Mouse (Mus musculus): ENCODE measurements around the gene Acox1. TPM values are rescaled to one million over a fixed set of nuclear protein-coding genes. Genes with fewer than 3 reads are reported as not detected.

Gene Acox1
- total RNA-seq, 2 experiments from 2014 or later: 112 to 116 TPM

GRCm38 (mm10) chr11:116170003-116170800 lies 28.6 kb downstream of the Acox1 start:
- no peak for DNase-seq (ENCODE audit: low spot score in 2 of 2)

- no peak for DNase-seq (ENCODE audit: low spot score in 2 of 2)
Measured at GRCm38 (mm10) chr11:116169214-116169613, 29.6 kb downstream of the Acox1 start.

- peak; percentile 92 to 93 for DNase-seq (ENCODE audit: low spot score in 2 of 2)
Measured at GRCm38 (mm10) chr11:116167884-116168439, 30.9 kb downstream of the Acox1 start, which contains the start of gene Fbf1. Fbf1 (minus strand) TSS chr11:116168166.

GRCm38 (mm10) chr11:116167232-116167631 lies 31.6 kb downstream of the Acox1 start:
- DNase-seq (ENCODE audit: low spot score in 2 of 2): no peak

GRCm38 (mm10) chr11:116163002-116163401 lies 35.8 kb downstream of the Acox1 start:
- DNase-seq (ENCODE audit: low spot score in 2 of 2): no peak

- peak in 1 of 2 experiments; percentile 35 for DNase-seq (ENCODE audit: low spot score in 2 of 2)
Measured at GRCm38 (mm10) chr11:116162146-116162545, 36.7 kb downstream of the Acox1 start.

- DNase-seq (ENCODE audit: low spot score in 2 of 2): no peak
Measured at GRCm38 (mm10) chr11:116161312-116161711, 37.5 kb downstream of the Acox1 start.

GRCm38 (mm10) chr11:116150960-116151359 lies 47.9 kb downstream of the Acox1 start:
- DNase-seq (ENCODE audit: low spot score in 2 of 2): no peak

- DNase-seq (ENCODE audit: low spot score in 2 of 2): no peak
Measured at GRCm38 (mm10) chr11:116149341-116149740, 49.5 kb downstream of the Acox1 start.

GRCm38 (mm10) chr11:116148761-116149221 lies 50.1 kb downstream of the Acox1 start:
- DNase-seq (ENCODE audit: low spot score in 2 of 2): peak in 1 of 2 experiments; percentile 49

GRCm38 (mm10) chr11:116146294-116146985 lies 52.4 kb downstream of the Acox1 start:
- DNase-seq (ENCODE audit: low spot score in 2 of 2): peak; percentile 56 to 69

GRCm38 (mm10) chr11:116145481-116146293 lies 53.2 kb downstream of the Acox1 start:
- peak in 1 of 2 experiments; percentile 39 for DNase-seq (ENCODE audit: low spot score in 2 of 2)

- no peak for DNase-seq (ENCODE audit: low spot score in 2 of 2)
Measured at GRCm38 (mm10) chr11:116143468-116143867, 55.4 kb downstream of the Acox1 start.

- no peak for DNase-seq (ENCODE audit: low spot score in 2 of 2)
Measured at GRCm38 (mm10) chr11:116142211-116142991, 56.4 kb downstream of the Acox1 start.

- peak; percentile 77 to 86 for DNase-seq (ENCODE audit: low spot score in 2 of 2)
Measured at GRCm38 (mm10) chr11:116138468-116139138, 60.2 kb downstream of the Acox1 start, which contains the start of gene Mrpl38. Mrpl38 (minus strand) TSS chr11:116138868.

- DNase-seq (ENCODE audit: low spot score in 2 of 2): no peak
Measured at GRCm38 (mm10) chr11:116138096-116138467, 60.8 kb downstream of the Acox1 start.

GRCm38 (mm10) chr11:116134171-116134570 lies 64.7 kb downstream of the Acox1 start:
- DNase-seq (ENCODE audit: low spot score in 2 of 2): no peak

- DNase-seq (ENCODE audit: low spot score in 2 of 2): no peak
Measured at GRCm38 (mm10) chr11:116133497-116133896, 65.3 kb downstream of the Acox1 start.

All from layer of hippocampus, postnatal 10 days (tissue).